Mouse (Mus musculus): Measurements from ENCODE around the gene Kif2c.

GRCm38 (mm10) chr4:117229590-117229989, 47.2 kb upstream of the Kif2c start:
- no peak for TF ChIP-seq CTCF (IDR thresholded peaks at IDR 0.05; ENCODE audit: extremely low read depth, insufficient read depth, insufficient read length, insufficient replicate concordance)
- TF ChIP-seq POLR2A (IDR thresholded peaks at IDR 0.05; ENCODE audit: low read depth, low read length): no peak
